Mouse (Mus musculus): ENCODE data around the gene Bik. TPM values are rescaled to one million over a fixed set of nuclear protein-coding genes. Genes with fewer than 3 reads are reported as not detected.
A peak's percentile ranks its signal among the peaks of the same experiment; 100 is the strongest.

Gene Bik
- polyA plus RNA-seq, 1 experiment from 2014 or later, result 0.84 TPM

DNA sequence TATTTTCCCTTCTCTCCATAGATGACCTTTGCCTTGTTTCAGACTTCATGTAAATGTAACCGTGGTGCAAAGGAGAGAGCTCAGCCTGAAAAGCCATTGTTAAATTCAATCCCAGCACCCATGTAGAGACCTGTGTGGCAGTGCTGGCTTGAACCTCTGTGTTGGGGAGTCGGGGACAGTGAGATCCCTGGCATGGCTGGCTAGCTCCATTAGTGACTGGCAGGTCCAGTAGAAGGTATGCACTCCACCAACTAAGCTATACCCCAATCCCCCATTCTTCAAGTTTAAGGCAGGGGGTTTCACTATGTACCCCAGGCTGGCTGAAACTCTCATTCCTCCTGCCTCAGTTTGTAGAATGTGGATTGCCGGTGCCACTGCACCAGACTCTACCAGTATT lies 2.3 kb upstream of the Bik start:
- WGBS, result 73% methylated on average over 3 of the region's 3 CpGs
- H3K4me2 ChIP-seq (replicated peaks), result no peak overlapping the region

DNA sequence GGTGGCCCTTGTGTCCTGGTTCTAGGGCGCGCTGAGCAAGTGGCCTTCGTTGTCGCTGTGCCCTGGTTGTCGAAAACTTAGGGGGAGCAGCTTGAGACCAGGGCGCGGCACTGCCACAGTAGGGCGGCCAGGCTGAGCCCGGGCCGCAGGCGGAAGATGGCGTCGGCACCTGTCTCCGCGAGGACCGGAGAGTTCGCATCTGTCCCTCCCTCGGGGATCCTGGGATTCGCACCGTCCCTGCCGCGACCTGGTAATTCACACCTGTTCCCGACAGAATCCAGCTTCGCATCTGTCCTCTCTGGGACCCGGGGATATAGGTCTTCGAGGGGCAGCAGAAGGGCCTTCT lies 403 bp downstream of the Bik start:
- H3K27me3 ChIP-seq (ENCODE audit: control insufficient read depth, insufficient read depth, low read length), result peaks cover 32% of the 10 kb centered on the region
- H3K9ac ChIP-seq, result peak overlapping the region; percentile 28
- ATAC-seq (ENCODE audit: low FRiP score), result no peak
- DNase-seq (ENCODE audit: low spot score), result no peak
- peak overlapping the region; percentile 40 for H3K4me3 ChIP-seq (replicated peaks; ENCODE audit: low read length)
- no peaks in the 10 kb centered on the region for H3K9me3 ChIP-seq (ENCODE audit: control insufficient read depth, low read length)
- H3K4me2 ChIP-seq (replicated peaks), result peak overlapping the region; percentile 80
- H3K36me3 ChIP-seq (replicated peaks; ENCODE audit: control insufficient read depth, insufficient read depth), result no peaks in the 10 kb centered on the region
- H3K4me1 ChIP-seq (replicated peaks; ENCODE audit: control insufficient read depth, insufficient read depth, low read length), result peaks cover 10% of the 10 kb centered on the region; the same call in 1 of the 2 replicates
- no peak overlapping the region for H3K27ac ChIP-seq
- 2% methylated on average over 26 of the region's 26 CpGs for WGBS

More for the DNA sequence above, 2.3 kb upstream of the Bik start:
- H3K9ac ChIP-seq, result no peak overlapping the region
- H3K27me3 ChIP-seq (ENCODE audit: control insufficient read depth, insufficient read depth, low read length), result peaks cover 32% of the 10 kb centered on the region
- peaks cover 10% of the 10 kb centered on the region; the same call in 1 of the 2 replicates for H3K4me1 ChIP-seq (replicated peaks; ENCODE audit: control insufficient read depth, insufficient read depth, low read length)
- ATAC-seq (ENCODE audit: low FRiP score), result no peak
- H3K4me3 ChIP-seq (replicated peaks; ENCODE audit: low read length), result no peak overlapping the region
- no peak for DNase-seq (ENCODE audit: low spot score)
- H3K36me3 ChIP-seq (replicated peaks; ENCODE audit: control insufficient read depth, insufficient read depth), result no peaks in the 10 kb centered on the region
- no peaks in the 10 kb centered on the region for H3K9me3 ChIP-seq (ENCODE audit: control insufficient read depth, low read length)
- no peak overlapping the region for H3K27ac ChIP-seq

DNA sequence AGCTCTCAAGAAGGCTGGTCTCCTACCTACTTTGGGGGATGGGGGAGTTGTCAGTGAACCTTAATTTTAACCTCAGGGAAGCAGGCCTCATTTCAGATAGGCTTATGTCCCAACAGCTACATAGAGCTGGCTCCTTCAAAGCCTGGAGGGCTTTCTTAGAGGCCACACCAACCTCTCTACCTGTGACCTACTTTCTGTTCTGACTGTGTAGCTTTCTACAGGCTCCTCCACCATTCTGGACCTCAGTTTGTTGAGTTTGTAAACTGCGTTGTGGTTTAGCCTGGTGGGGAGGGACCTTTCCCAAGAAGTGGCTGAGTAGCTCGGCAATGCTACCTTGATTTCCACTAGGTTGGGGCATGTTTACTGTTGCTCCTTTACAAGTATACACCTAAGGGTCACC lies 1.1 kb downstream of the Bik start:
- Histone ChIP-seq H3K27me3 (ENCODE audit: control insufficient read depth, insufficient read depth, low read length) (peaks cover 32% of the 10 kb centered on the region), H3K4me3 (replicated peaks; ENCODE audit: low read length) (no peak overlapping the region), H3K36me3 (replicated peaks; ENCODE audit: control insufficient read depth, insufficient read depth) (no peaks in the 10 kb centered on the region), H3K27ac (no peak overlapping the region), H3K4me1 (replicated peaks; ENCODE audit: control insufficient read depth, insufficient read depth, low read length) (peaks cover 10% of the 10 kb centered on the region; the same call in 1 of the 2 replicates), H3K4me2 (replicated peaks) (no peak overlapping the region), H3K9me3 (ENCODE audit: control insufficient read depth, low read length) (no peaks in the 10 kb centered on the region), H3K9ac (no peak overlapping the region)
- WGBS, result 63% methylated on average over 2 of the region's 2 CpGs
- no peak for DNase-seq (ENCODE audit: low spot score)
- no peak for ATAC-seq (ENCODE audit: low FRiP score)

DNA sequence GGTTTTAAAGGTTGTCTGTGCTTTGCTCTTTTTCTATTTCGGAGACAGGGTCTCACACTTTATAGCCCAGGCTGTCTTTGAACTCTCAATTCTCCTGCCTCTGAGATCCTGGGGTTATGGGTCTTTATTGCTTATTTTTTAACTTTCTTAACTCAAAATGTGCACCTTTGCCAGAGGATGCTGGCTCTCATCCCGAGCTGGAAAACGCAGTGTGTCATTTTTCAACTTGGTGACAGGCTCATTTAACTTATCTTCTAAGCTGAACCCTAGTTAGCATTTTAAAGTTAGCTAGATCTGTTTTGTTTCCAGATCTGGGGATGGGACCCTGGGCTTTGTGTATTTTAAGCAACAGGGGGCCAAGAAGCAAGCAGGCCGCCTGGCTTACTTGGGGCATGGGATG lies 2.2 kb downstream of the Bik start:
- no peak for ATAC-seq (ENCODE audit: low FRiP score)
- H3K9ac ChIP-seq, result no peak overlapping the region
- no peak overlapping the region for H3K27ac ChIP-seq
- H3K4me2 ChIP-seq (replicated peaks), result no peak overlapping the region
- H3K4me1 ChIP-seq (replicated peaks; ENCODE audit: control insufficient read depth, insufficient read depth, low read length), result 0 out of 2 replicates have a peak, but pooled peaks cover under 1% of the 10 kb centered on the region
- H3K9me3 ChIP-seq (ENCODE audit: control insufficient read depth, low read length), result no peaks in the 10 kb centered on the region
- H3K4me3 ChIP-seq (replicated peaks; ENCODE audit: low read length), result no peak overlapping the region
- 73% methylated on average over 4 of the region's 4 CpGs for WGBS
- DNase-seq (ENCODE audit: low spot score), result no peak
- H3K36me3 ChIP-seq (replicated peaks; ENCODE audit: control insufficient read depth, insufficient read depth), result no peaks in the 10 kb centered on the region
- peaks cover 32% of the 10 kb centered on the region for H3K27me3 ChIP-seq (ENCODE audit: control insufficient read depth, insufficient read depth, low read length)

- H3K4me2 ChIP-seq (replicated peaks), result no peak overlapping the region
- no peaks in the 10 kb centered on the region for H3K9me3 ChIP-seq (ENCODE audit: control insufficient read depth, low read length)
- no peak overlapping the region for H3K4me3 ChIP-seq (replicated peaks; ENCODE audit: low read length)
- H3K36me3 ChIP-seq (replicated peaks; ENCODE audit: control insufficient read depth, insufficient read depth), result no peaks in the 10 kb centered on the region
- no peaks in the 10 kb centered on the region for H3K4me1 ChIP-seq (replicated peaks; ENCODE audit: control insufficient read depth, insufficient read depth, low read length)
- H3K9ac ChIP-seq, result no peak overlapping the region
- 88% methylated on average over 5 of the region's 5 CpGs for WGBS
- no peak overlapping the region for H3K27ac ChIP-seq
- DNase-seq (ENCODE audit: low spot score), result no peak
- no peak for ATAC-seq (ENCODE audit: low FRiP score)
- peaks cover 32% of the 10 kb centered on the region for H3K27me3 ChIP-seq (ENCODE audit: control insufficient read depth, insufficient read depth, low read length)
Observed at GRCm38 (mm10) chr15:83529765-83530164, 3.1 kb downstream of the Bik start.

GRCm38 (mm10) chr15:83530233-83530632 lies 3.6 kb downstream of the Bik start:
- Histone ChIP-seq H3K36me3 (replicated peaks; ENCODE audit: control insufficient read depth, insufficient read depth) (no peaks in the 10 kb centered on the region), H3K9me3 (ENCODE audit: control insufficient read depth, low read length) (no peaks in the 10 kb centered on the region), H3K4me1 (replicated peaks; ENCODE audit: control insufficient read depth, insufficient read depth, low read length) (no peaks in the 10 kb centered on the region), H3K4me3 (replicated peaks; ENCODE audit: low read length) (no peak overlapping the region), H3K27ac (no peak overlapping the region), H3K9ac (no peak overlapping the region), H3K4me2 (replicated peaks) (no peak overlapping the region), H3K27me3 (ENCODE audit: control insufficient read depth, insufficient read depth, low read length) (peaks cover 30% of the 10 kb centered on the region)
- ATAC-seq (ENCODE audit: low FRiP score) (no peak), DNase-seq (ENCODE audit: low spot score) (no peak)
- WGBS, result 89% methylated on average over 9 of the region's 9 CpGs

- Histone ChIP-seq H3K36me3 (replicated peaks; ENCODE audit: control insufficient read depth, insufficient read depth) (no peaks in the 10 kb centered on the region), H3K9ac (no peak overlapping the region), H3K4me3 (replicated peaks; ENCODE audit: low read length) (no peak overlapping the region), H3K4me1 (replicated peaks; ENCODE audit: control insufficient read depth, insufficient read depth, low read length) (no peaks in the 10 kb centered on the region), H3K4me2 (replicated peaks) (no peak overlapping the region), H3K9me3 (ENCODE audit: control insufficient read depth, low read length) (no peaks in the 10 kb centered on the region), H3K27me3 (ENCODE audit: control insufficient read depth, insufficient read depth, low read length) (peaks cover 25% of the 10 kb centered on the region), H3K27ac (no peak overlapping the region)
- WGBS, result 85% methylated on average over 6 of the region's 6 CpGs
- ATAC-seq (ENCODE audit: low FRiP score), result no peak
- no peak for DNase-seq (ENCODE audit: low spot score)
Observed at GRCm38 (mm10) chr15:83530688-83531087, 4.0 kb downstream of the Bik start.

- H3K4me3 ChIP-seq (replicated peaks; ENCODE audit: low read length), result no peak overlapping the region
- no peaks in the 10 kb centered on the region for H3K36me3 ChIP-seq (replicated peaks; ENCODE audit: control insufficient read depth, insufficient read depth)
- H3K9me3 ChIP-seq (ENCODE audit: control insufficient read depth, low read length), result no peaks in the 10 kb centered on the region
- no peak overlapping the region for H3K27ac ChIP-seq
- WGBS, result 88% methylated on average over 5 of the region's 5 CpGs
- H3K9ac ChIP-seq, result no peak overlapping the region
- ATAC-seq (ENCODE audit: low FRiP score) (no peak), DNase-seq (ENCODE audit: low spot score) (no peak)
- H3K4me1 ChIP-seq (replicated peaks; ENCODE audit: control insufficient read depth, insufficient read depth, low read length), result no peaks in the 10 kb centered on the region
- peaks cover 13% of the 10 kb centered on the region for H3K27me3 ChIP-seq (ENCODE audit: control insufficient read depth, insufficient read depth, low read length)
- no peak overlapping the region for H3K4me2 ChIP-seq (replicated peaks)
Observed at GRCm38 (mm10) chr15:83531961-83532469, 5.4 kb downstream of the Bik start.

DNA sequence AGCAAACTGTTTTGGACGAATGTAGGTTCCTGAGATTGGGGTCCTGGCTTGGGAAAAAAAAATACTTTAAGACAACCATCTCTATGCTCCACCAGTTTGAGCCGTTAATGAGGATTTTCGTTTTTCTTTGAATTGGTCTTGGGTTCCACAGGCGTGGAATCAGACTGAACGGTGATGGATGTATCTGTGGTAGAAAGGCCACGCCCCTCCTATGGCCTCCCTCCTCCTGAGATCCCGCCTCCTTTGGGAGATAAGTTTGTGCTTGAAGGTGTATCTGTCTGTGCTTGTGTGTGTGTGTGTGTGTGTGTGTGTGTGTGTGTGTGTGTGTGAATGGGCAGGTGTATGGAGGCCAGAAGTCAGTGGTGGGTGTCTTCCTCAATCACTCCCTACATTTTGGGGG lies 5.9 kb downstream of the Bik start:
- 81% methylated on average over 7 of the region's 7 CpGs for WGBS
- no peaks in the 10 kb centered on the region for H3K9me3 ChIP-seq (ENCODE audit: control insufficient read depth, low read length)
- no peak for DNase-seq (ENCODE audit: low spot score)

More for the DNA sequence above, 5.9 kb downstream of the Bik start:
- H3K9ac ChIP-seq, result no peak overlapping the region
- H3K4me3 ChIP-seq (replicated peaks; ENCODE audit: low read length), result no peak overlapping the region
- no peaks in the 10 kb centered on the region for H3K4me1 ChIP-seq (replicated peaks; ENCODE audit: control insufficient read depth, insufficient read depth, low read length)
- H3K4me2 ChIP-seq (replicated peaks), result no peak overlapping the region
- no peak for ATAC-seq (ENCODE audit: low FRiP score)
- no peaks in the 10 kb centered on the region for H3K36me3 ChIP-seq (replicated peaks; ENCODE audit: control insufficient read depth, insufficient read depth)
- peaks cover 7% of the 10 kb centered on the region for H3K27me3 ChIP-seq (ENCODE audit: control insufficient read depth, insufficient read depth, low read length)
- H3K27ac ChIP-seq, result no peak overlapping the region

All from hindbrain, embryonic 14.5 days (tissue).